Mouse (Mus musculus): ENCODE measurements around the gene Kctd6. TPM values are rescaled to one million over a fixed set of nuclear protein-coding genes. Genes with fewer than 3 reads are reported as not detected.

Kctd6 gene
- polyA plus RNA-seq, 1 experiment from 2014 or later = 21.7 TPM

GRCm38 (mm10) chr14:8215208-8215778, 1.4 kb downstream of the Kctd6 start:
- H3K27ac ChIP-seq = no peak overlapping the region
- ATAC-seq (ENCODE audit: insufficient number of reproducible peaks, insufficient read depth, low FRiP score, low TSS enrichment, low read depth) = no peak

GRCm38 (mm10) chr14:8216100-8216499, 2.2 kb downstream of the Kctd6 start:
- Histone ChIP-seq H3K9ac (replicated peaks) (no peak overlapping the region), H3K27ac (no peak overlapping the region), H3K4me3 (replicated peaks) (0 out of 2 replicates have a peak overlapping the region, but pooled peaks have one; percentile 70), H3K27me3 (0 out of 2 replicates have a peak, but pooled peaks cover 10% of the 10 kb centered on the region), H3K9me3 (no peaks in the 10 kb centered on the region), H3K4me2 (peak overlapping the region; percentile 87), H3K4me1 (replicated peaks) (peaks cover 28% of the 10 kb centered on the region), H3K36me3 (0 out of 2 replicates have a peak, but pooled peaks cover 3% of the 10 kb centered on the region)
- ATAC-seq (ENCODE audit: insufficient number of reproducible peaks, insufficient read depth, low FRiP score, low TSS enrichment, low read depth) = no peak
- 68% methylated on average over 5 of the region's 5 CpGs for WGBS

More at GRCm38 (mm10) chr14:8215208-8215778, 1.4 kb downstream of the Kctd6 start:
- Histone ChIP-seq H3K4me1 (replicated peaks) (peaks cover 28% of the 10 kb centered on the region), H3K27me3 (0 out of 2 replicates have a peak, but pooled peaks cover 10% of the 10 kb centered on the region), H3K4me2 (peak overlapping the region; percentile 87), H3K9ac (replicated peaks) (no peak overlapping the region), H3K9me3 (no peaks in the 10 kb centered on the region), H3K4me3 (replicated peaks) (peak overlapping the region; percentile 70), H3K36me3 (no peaks in the 10 kb centered on the region)
- whole genome bisulfite sequencing = 18% methylated on average over 21 of the region's 21 CpGs

GRCm38 (mm10) chr14:8218238-8218637, 4.3 kb downstream of the Kctd6 start:
- H3K36me3 ChIP-seq = peaks cover 19% of the 10 kb centered on the region
- H3K4me2 ChIP-seq = peak overlapping the region; percentile 16
- no peak for ATAC-seq (ENCODE audit: insufficient number of reproducible peaks, insufficient read depth, low FRiP score, low TSS enrichment, low read depth)
- no peaks in the 10 kb centered on the region for H3K9me3 ChIP-seq
- no peak overlapping the region for H3K9ac ChIP-seq (replicated peaks)
- H3K4me1 ChIP-seq (replicated peaks) = peaks cover 28% of the 10 kb centered on the region
- 65% methylated on average over 7 of the region's 7 CpGs for WGBS
- H3K4me3 ChIP-seq (replicated peaks) = no peak overlapping the region
- 0 out of 2 replicates have a peak, but pooled peaks cover 10% of the 10 kb centered on the region for H3K27me3 ChIP-seq
- H3K27ac ChIP-seq = peak overlapping the region; percentile 25

- H3K9ac ChIP-seq (replicated peaks) = no peak overlapping the region
- H3K4me1 ChIP-seq (replicated peaks) = peaks cover 28% of the 10 kb centered on the region
- no peak overlapping the region for H3K4me3 ChIP-seq (replicated peaks)
- 0 out of 2 replicates have a peak, but pooled peaks cover 10% of the 10 kb centered on the region for H3K27me3 ChIP-seq
- H3K9me3 ChIP-seq = no peaks in the 10 kb centered on the region
- ATAC-seq (ENCODE audit: insufficient number of reproducible peaks, insufficient read depth, low FRiP score, low TSS enrichment, low read depth) = no peak
- H3K27ac ChIP-seq = peak overlapping the region; percentile 25; the same call in 1 of the 2 replicates
- H3K36me3 ChIP-seq = peaks cover 25% of the 10 kb centered on the region
- H3K4me2 ChIP-seq = peak overlapping the region; percentile 16
- 34% methylated on average over 10 of the region's 10 CpGs for WGBS
Measured at GRCm38 (mm10) chr14:8218730-8219380, 4.9 kb downstream of the Kctd6 start.

DNA sequence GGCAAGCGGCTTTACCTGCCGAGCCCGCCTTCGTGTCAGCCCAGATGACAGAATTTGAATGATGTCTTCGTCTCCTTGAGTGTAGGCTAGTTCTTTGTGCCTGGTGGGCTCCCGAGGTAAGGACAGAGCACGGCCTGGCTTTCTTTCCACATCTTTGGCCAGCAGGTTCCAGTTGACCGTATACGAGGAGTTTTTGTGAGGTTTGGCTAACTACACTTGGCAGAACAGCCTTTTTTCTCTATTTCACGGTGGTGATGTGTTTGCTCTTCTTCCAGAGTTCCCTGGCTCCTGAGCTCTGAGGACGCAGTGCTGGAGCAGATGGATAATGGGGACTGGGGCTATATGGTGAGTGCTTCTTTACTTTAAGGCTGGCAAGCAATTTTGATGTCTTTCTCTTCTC, 5.9 kb downstream of the Kctd6 start:
- Histone ChIP-seq H3K4me2 (no peak overlapping the region), H3K9ac (replicated peaks) (no peak overlapping the region), H3K9me3 (no peaks in the 10 kb centered on the region), H3K27ac (no peak overlapping the region), H3K4me3 (replicated peaks) (no peak overlapping the region), H3K36me3 (peaks cover 28% of the 10 kb centered on the region), H3K4me1 (replicated peaks) (peaks cover 26% of the 10 kb centered on the region), H3K27me3 (0 out of 2 replicates have a peak, but pooled peaks cover 10% of the 10 kb centered on the region)
- no peak for ATAC-seq (ENCODE audit: insufficient number of reproducible peaks, insufficient read depth, low FRiP score, low TSS enrichment, low read depth)
- WGBS = 75% methylated on average over 11 of the region's 11 CpGs

GRCm38 (mm10) chr14:8220306-8220705, 6.4 kb downstream of the Kctd6 start:
- no peak overlapping the region for H3K27ac ChIP-seq
- no peak overlapping the region for H3K9ac ChIP-seq (replicated peaks)
- peaks cover 22% of the 10 kb centered on the region for H3K4me1 ChIP-seq (replicated peaks)
- H3K4me3 ChIP-seq (replicated peaks) = no peak overlapping the region
- ATAC-seq (ENCODE audit: insufficient number of reproducible peaks, insufficient read depth, low FRiP score, low TSS enrichment, low read depth) = no peak
- no peak overlapping the region for H3K4me2 ChIP-seq
- no peaks in the 10 kb centered on the region for H3K9me3 ChIP-seq
- H3K36me3 ChIP-seq = peaks cover 28% of the 10 kb centered on the region
- WGBS = 67% methylated on average over 7 of the region's 7 CpGs
- H3K27me3 ChIP-seq = 0 out of 2 replicates have a peak, but pooled peaks cover 8% of the 10 kb centered on the region

GRCm38 (mm10) chr14:8220912-8221311, 7.0 kb downstream of the Kctd6 start:
- WGBS = 87% methylated on average over 2 of the region's 2 CpGs
- H3K9me3 ChIP-seq = no peaks in the 10 kb centered on the region
- no peak overlapping the region for H3K4me2 ChIP-seq
- H3K27me3 ChIP-seq = 0 out of 2 replicates have a peak, but pooled peaks cover 2% of the 10 kb centered on the region
- H3K4me3 ChIP-seq (replicated peaks) = no peak overlapping the region
- H3K27ac ChIP-seq = no peak overlapping the region
- H3K4me1 ChIP-seq (replicated peaks) = peaks cover 16% of the 10 kb centered on the region
- peaks cover 28% of the 10 kb centered on the region for H3K36me3 ChIP-seq
- H3K9ac ChIP-seq (replicated peaks) = no peak overlapping the region
- no peak for ATAC-seq (ENCODE audit: insufficient number of reproducible peaks, insufficient read depth, low FRiP score, low TSS enrichment, low read depth)

GRCm38 (mm10) chr14:8222561-8222960, 8.6 kb downstream of the Kctd6 start:
- no peaks in the 10 kb centered on the region for H3K27me3 ChIP-seq
- no peak overlapping the region for H3K4me3 ChIP-seq (replicated peaks)
- H3K36me3 ChIP-seq = peaks cover 28% of the 10 kb centered on the region
- no peak overlapping the region for H3K9ac ChIP-seq (replicated peaks)
- no peaks in the 10 kb centered on the region for H3K9me3 ChIP-seq
- no peak overlapping the region for H3K4me2 ChIP-seq
- WGBS = 95% methylated on average over 16 of the region's 16 CpGs
- H3K4me1 ChIP-seq (replicated peaks) = peaks cover 10% of the 10 kb centered on the region
- no peak for ATAC-seq (ENCODE audit: insufficient number of reproducible peaks, insufficient read depth, low FRiP score, low TSS enrichment, low read depth)
- H3K27ac ChIP-seq = no peak overlapping the region

- no peak for ATAC-seq (ENCODE audit: insufficient number of reproducible peaks, insufficient read depth, low FRiP score, low TSS enrichment, low read depth)
- H3K4me1 ChIP-seq (replicated peaks) = peaks cover 5% of the 10 kb centered on the region
- H3K9ac ChIP-seq (replicated peaks) = no peak overlapping the region
- H3K4me2 ChIP-seq = no peak overlapping the region
- no peaks in the 10 kb centered on the region for H3K27me3 ChIP-seq
- 92% methylated on average over 10 of the region's 10 CpGs for WGBS
- no peak overlapping the region for H3K4me3 ChIP-seq (replicated peaks)
- H3K9me3 ChIP-seq = no peaks in the 10 kb centered on the region
- H3K27ac ChIP-seq = no peak overlapping the region
- peaks cover 28% of the 10 kb centered on the region for H3K36me3 ChIP-seq
Measured at GRCm38 (mm10) chr14:8223506-8224293, 9.8 kb downstream of the Kctd6 start.

GRCm38 (mm10) chr14:8224805-8225204, 10.9 kb downstream of the Kctd6 start:
- Histone ChIP-seq H3K4me1 (replicated peaks) (no peaks in the 10 kb centered on the region), H3K4me2 (no peak overlapping the region), H3K9ac (replicated peaks) (no peak overlapping the region), H3K36me3 (peaks cover 28% of the 10 kb centered on the region), H3K27me3 (no peaks in the 10 kb centered on the region), H3K27ac (no peak overlapping the region), H3K9me3 (no peaks in the 10 kb centered on the region), H3K4me3 (replicated peaks) (no peak overlapping the region)
- WGBS = 75% methylated on average over 2 of the region's 2 CpGs
- no peak for ATAC-seq (ENCODE audit: insufficient number of reproducible peaks, insufficient read depth, low FRiP score, low TSS enrichment, low read depth)

Data from limb, embryonic 12.5 days (tissue).